Mouse (Mus musculus) bone marrow macrophage, adult 2 months (primary cell): ENCODE measurements around the gene Zic1.

ENCODE experiments used
- CTCF ChIP-seq: IDR thresholded peaks from 2 replicates; pipeline ENCODE4 v1.5.1; 2012; ENCODE audit warnings: low read depth, mild to moderate bottlenecking, low read length, moderate library complexity
- POLR2A ChIP-seq: IDR thresholded peaks from 2 replicates; pipeline ENCODE4 v1.6.1; 2012; ENCODE audit warnings: mild to moderate bottlenecking, low read depth, low read length, borderline replicate concordance

DNA sequence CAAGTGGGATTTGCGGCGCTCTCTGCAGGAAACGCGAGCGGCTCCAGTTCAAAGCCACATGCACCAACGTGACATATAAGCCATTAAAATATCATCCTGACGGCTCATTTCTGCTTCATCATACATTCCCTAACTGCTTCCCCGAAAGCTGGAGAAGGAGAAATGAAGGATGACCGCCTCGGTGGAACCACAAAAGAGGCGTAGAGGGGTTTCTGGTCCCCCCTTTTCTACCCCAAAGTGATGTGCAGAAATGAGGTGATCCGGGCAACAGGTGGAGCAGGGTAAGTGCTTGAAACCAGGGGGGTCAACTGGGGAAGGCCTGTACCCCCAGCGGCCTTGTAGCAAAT is 3.3 kb upstream of the Zic1 start:
- TF ChIP-seq POLR2A (no peak), CTCF (no peak)
